22 mouse cellular contexts compared by ENCODE assay signal in the genomic region with DNA sequence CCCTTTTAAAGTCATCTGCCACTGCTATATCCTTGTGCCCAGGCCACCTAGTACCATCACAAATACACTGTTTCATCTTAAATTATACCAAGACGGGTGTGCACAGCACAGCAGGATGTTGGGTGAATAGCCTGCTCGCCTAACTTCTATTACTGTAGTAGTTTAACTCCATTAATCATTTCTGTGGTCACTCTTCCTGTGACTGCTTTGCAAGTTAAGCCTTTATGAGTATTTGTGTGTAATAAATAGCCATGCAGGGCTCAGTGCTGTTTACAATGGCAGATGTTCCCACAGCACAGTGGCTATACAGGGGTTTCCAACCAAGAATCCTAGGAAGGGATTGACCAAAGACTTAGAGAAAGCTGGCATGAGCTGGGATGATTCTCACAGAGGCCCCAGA. TPM values are rescaled to one million over a fixed set of nuclear protein-coding genes. Genes with fewer than 3 reads are reported as not detected.
DNase-seq lines count a peak whose midpoint lies in the region; ATAC-seq and TF ChIP-seq lines count a peak whose summit lies in the region.
"Had no signal": no experiment of that assay in that cellular context is flagged by ENCODE, and none has a peak within 500 bp of the region (broad histone marks: within the 10 kb centered on the region; RNA-seq: fewer than 3 reads in every experiment).

No protein-coding gene starts in this region.

- peaks cover 6% of the 10 kb centered on the region for H3K36me3 ChIP-seq in heart, adult 2 months (ENCODE audit: control insufficient read depth, insufficient read depth, low read length)
- H3K36me3 ChIP-seq in heart, embryonic 16.5 days (ENCODE audit: control insufficient read depth, insufficient read depth) = 0 out of 2 replicates have a peak, but pooled peaks cover 14% of the 10 kb centered on the region
- H3K36me3 ChIP-seq in kidney, postnatal 0 days (ENCODE audit: insufficient read depth, low read length) = peaks cover 15% of the 10 kb centered on the region

- TF ChIP-seq CTCF in heart, adult 2 months (IDR thresholded peaks at IDR 0.05) = no peak
- TF ChIP-seq CTCF in kidney, postnatal 0 days (IDR thresholded peaks at IDR 0.05; ENCODE audit: low read depth) = no peak

- no peaks in the 10 kb centered on the region for H3K9me3 ChIP-seq in heart, embryonic 16.5 days (replicated peaks; ENCODE audit: control insufficient read depth, low read length)
- no peaks in the 10 kb centered on the region for H3K9me3 ChIP-seq in kidney, postnatal 0 days (replicated peaks; ENCODE audit: low read length)
- H3K9me3 ChIP-seq: embryonic facial prominence, embryonic 12.5 days; hindbrain, embryonic 15.5 days; limb, embryonic 10.5 days; liver, embryonic 15.5 days; lung, embryonic 15.5 days had no signal

- peak overlapping the region; percentile 74 for H3K27ac ChIP-seq in heart, adult 2 months
- H3K27ac ChIP-seq in heart, embryonic 16.5 days (ENCODE audit: low read length) = peak overlapping the region; percentile 38
- H3K27ac ChIP-seq in kidney, postnatal 0 days = no peak overlapping the region
- H3K27ac ChIP-seq: embryonic facial prominence, embryonic 12.5 days; hindbrain, embryonic 15.5 days; limb, embryonic 10.5 days; liver, embryonic 15.5 days; lung, embryonic 15.5 days had no signal

- H3K4me2 ChIP-seq in heart, embryonic 16.5 days (ENCODE audit: low read depth, low read length) = no peak overlapping the region
- no peak overlapping the region for H3K4me2 ChIP-seq in kidney, postnatal 0 days (ENCODE audit: low read length)
- H3K4me2 ChIP-seq: embryonic facial prominence, embryonic 12.5 days; hindbrain, embryonic 15.5 days; liver, embryonic 15.5 days; lung, embryonic 15.5 days had no signal

- no peak for ATAC-seq in heart, embryonic 16.5 days (replicated peaks; ENCODE audit: extremely low read depth, insufficient read depth, low FRiP score)
- ATAC-seq in kidney, postnatal 0 days (replicated peaks; ENCODE audit: low FRiP score, low read depth) = no peak
- ATAC-seq: activated CD4-positive, CD25-positive, alpha-beta regulatory T cell, adult 4 months; forebrain, embryonic 14.5 days had no signal

- TF ChIP-seq POLR2A in heart, adult 2 months (IDR thresholded peaks at IDR 0.05; ENCODE audit: insufficient read depth, low read depth, low read length) = no peak

- intact Hi-C loops in heart, adult 2 months (cut with DNase I) = no loop called here
- intact Hi-C loops in heart, postnatal 14 days (cut with DNase I) = no loop called here

- no peaks in the 10 kb centered on the region for H3K27me3 ChIP-seq in heart, adult 2 months (ENCODE audit: control insufficient read depth, insufficient read depth, low read length)
- H3K27me3 ChIP-seq in heart, embryonic 16.5 days (ENCODE audit: control insufficient read depth, insufficient read depth, low read length) = no peaks in the 10 kb centered on the region
- no peaks in the 10 kb centered on the region for H3K27me3 ChIP-seq in kidney, postnatal 0 days (ENCODE audit: insufficient read depth, low read length)
- H3K27me3 ChIP-seq: embryonic facial prominence, embryonic 12.5 days; hindbrain, embryonic 15.5 days; liver, embryonic 15.5 days; lung, embryonic 15.5 days had no signal

- no peak for TF ChIP-seq EP300 in heart, adult 2 months (IDR thresholded peaks at IDR 0.05; ENCODE audit: insufficient read depth, low read depth, low read length)

- no peak overlapping the region for H3K4me3 ChIP-seq in heart, adult 2 months
- H3K4me3 ChIP-seq in heart, embryonic 16.5 days (ENCODE audit: low read length) = no peak overlapping the region
- H3K4me3 ChIP-seq in kidney, postnatal 0 days (replicated peaks; ENCODE audit: low read depth, low read length) = no peak overlapping the region
- H3K4me3 ChIP-seq: embryonic facial prominence, embryonic 12.5 days; hindbrain, embryonic 15.5 days; limb, embryonic 10.5 days; liver, embryonic 15.5 days; lung, embryonic 15.5 days had no signal

- 89% methylated on average over 2 of the region's 2 CpGs for WGBS in heart, adult 2 months
- WGBS in heart, embryonic 16.5 days = 84% methylated on average over 2 of the region's 2 CpGs
- 68% methylated on average over 2 of the region's 2 CpGs for WGBS in kidney, postnatal 0 days

- DNase-seq in heart, adult 2 months = no peak
- no peak for DNase-seq in heart, postnatal 14 days
- DNase-seq in heart, adult 8-10 months (ENCODE audit: low spot score) = no peak
- peak; percentile 20 for DNase-seq in kidney, postnatal 0 days (ENCODE audit: low spot score)
- no peak for DNase-seq in kidney, postnatal 10 days
- peak; percentile 42 for DNase-seq in kidney, postnatal 14 days
- no peak for DNase-seq in cerebellum, adult 9-11 months
- DNase-seq: adrenal gland, adult 8-10 months; cerebellum, postnatal 14 days; liver; midbrain, embryonic 14.5 days; thymus, adult 2 months; thymus, postnatal 4 days had no signal

- H3K9ac ChIP-seq in heart, adult 2 months (ENCODE audit: low read depth, low read length) = no peak overlapping the region
- no peak overlapping the region for H3K9ac ChIP-seq in heart, embryonic 16.5 days (ENCODE audit: low read length)
- no peak overlapping the region for H3K9ac ChIP-seq in kidney, postnatal 0 days (ENCODE audit: low read depth, low read length)
- H3K9ac ChIP-seq: embryonic facial prominence, embryonic 12.5 days; hindbrain, embryonic 15.5 days; liver, embryonic 15.5 days; lung, embryonic 15.5 days had no signal

- H3K79me2 ChIP-seq in heart, adult 2 months (replicated peaks; ENCODE audit: control insufficient read depth, insufficient read depth, low read length) = no peaks in the 10 kb centered on the region; the same call in 1 of the 2 replicates

- H3K4me1 ChIP-seq in heart, adult 2 months (ENCODE audit: control insufficient read depth, insufficient read depth, low read length) = peaks cover 11% of the 10 kb centered on the region
- H3K4me1 ChIP-seq in heart, embryonic 16.5 days (ENCODE audit: control insufficient read depth, insufficient read depth, low read length) = peaks cover 22% of the 10 kb centered on the region
- no peaks in the 10 kb centered on the region; the same call in 1 of the 2 replicates for H3K4me1 ChIP-seq in kidney, postnatal 0 days (replicated peaks; ENCODE audit: insufficient read depth, low read length)
- H3K4me1 ChIP-seq: embryonic facial prominence, embryonic 12.5 days; hindbrain, embryonic 15.5 days; limb, embryonic 10.5 days; lung, embryonic 15.5 days had no signal

RNA-seq across cellular contexts. Expression of gene Sfswap, which starts 34.0 kb away (rescaled TPM):
- 10 to 100 TPM; 24.1 to 25.9 TPM for total RNA-seq in heart, adult 2 months (2021)
- 33.1 and 43.2 TPM in 2 replicates for polyA plus RNA-seq in heart, adult 2 months (2012; rRNA removed)
- total RNA-seq in heart, postnatal 14 days (2021) = 10 to 100 TPM; 46.9 to 47.3 TPM
- 22.4 and 24.4 TPM in 2 replicates for polyA plus RNA-seq in heart, embryonic 16.5 days (2015; fragmentation: Nextera tagmentation; extraction: Ambion mirVana)
- 10 to 100 TPM; 21.3 to 34.4 (median 25.8) TPM for total RNA-seq in heart, adult 8-10 months (2022)
- polyA plus RNA-seq in kidney, postnatal 0 days (2015; fragmentation: Nextera tagmentation; extraction: Ambion mirVana) = 35.4 and 36.7 TPM in 2 replicates

RNA-seq across cellular contexts. Expression of gene Mmp17, which starts 48.9 kb away (rescaled TPM):
- total RNA-seq in heart, adult 2 months (2021) = 1 to 10 TPM; 1.0 to 1.4 TPM
- polyA plus RNA-seq in heart, adult 2 months (2012; rRNA removed) = 1.4 and 1.5 TPM in 2 replicates
- 1 to 10 TPM; 1.7 to 2.4 TPM for total RNA-seq in heart, postnatal 14 days (2021)
- 1.3 and 1.5 TPM in 2 replicates for polyA plus RNA-seq in heart, embryonic 16.5 days (2015; fragmentation: Nextera tagmentation; extraction: Ambion mirVana)
- under 1 TPM; 0.53 to 0.91 (median 0.77) TPM for total RNA-seq in heart, adult 8-10 months (2022)
- 1.5 and 2.0 TPM in 2 replicates for polyA plus RNA-seq in kidney, postnatal 0 days (2015; fragmentation: Nextera tagmentation; extraction: Ambion mirVana)
- total RNA-seq: megakaryocyte-erythroid progenitor cell, adult 5-6 weeks had no signal

Comparison
In these comparisons a context has a peak if more than half of its experiments do, and no peak if none do; other contexts are left out.
1. DNase-seq: peak in kidney, postnatal 0 days (single experiment) and kidney, postnatal 14 days (single experiment); none in heart, adult 2 months (0 of 2), heart, postnatal 14 days (0 of 2), heart, adult 8-10 months (single experiment), kidney, postnatal 10 days (single experiment) and cerebellum, adult 9-11 months (single experiment).